Mouse (Mus musculus) bone marrow macrophage, adult 2 months (primary cell): ENCODE results near the gene Pgs1.

Source experiments
- CTCF ChIP-seq: IDR thresholded peaks from 2 replicates; pipeline ENCODE4 v1.5.1; 2012; ENCODE audit warnings: low read depth, mild to moderate bottlenecking, low read length, moderate library complexity
- POLR2A ChIP-seq: IDR thresholded peaks from 2 replicates; pipeline ENCODE4 v1.6.1; 2012; ENCODE audit warnings: mild to moderate bottlenecking, low read depth, low read length, borderline replicate concordance

DNA sequence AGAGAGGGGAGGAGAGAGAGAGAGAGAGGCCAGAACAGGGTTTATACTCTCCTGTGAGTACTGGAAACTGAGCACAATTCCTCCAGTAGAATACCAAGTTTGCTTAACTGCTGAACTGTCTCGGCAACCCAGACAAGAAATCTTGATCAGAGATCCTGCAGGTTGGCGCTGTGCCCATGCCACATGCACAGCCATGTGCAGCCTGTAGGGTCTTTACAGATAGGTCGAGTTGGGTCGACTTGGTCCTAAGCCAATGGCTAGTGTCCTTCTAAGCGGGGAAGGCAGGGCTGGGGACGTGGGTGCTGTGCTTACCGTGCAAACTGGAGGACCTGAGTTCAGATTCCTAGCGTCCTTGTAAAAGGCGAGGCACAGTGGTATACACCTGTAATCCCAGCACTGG is 31.3 kb upstream of the Pgs1 start:
- TF ChIP-seq CTCF (no peak), POLR2A (no peak)
